ENCODE assay signal across 8 mouse cellular contexts in the genomic region with DNA sequence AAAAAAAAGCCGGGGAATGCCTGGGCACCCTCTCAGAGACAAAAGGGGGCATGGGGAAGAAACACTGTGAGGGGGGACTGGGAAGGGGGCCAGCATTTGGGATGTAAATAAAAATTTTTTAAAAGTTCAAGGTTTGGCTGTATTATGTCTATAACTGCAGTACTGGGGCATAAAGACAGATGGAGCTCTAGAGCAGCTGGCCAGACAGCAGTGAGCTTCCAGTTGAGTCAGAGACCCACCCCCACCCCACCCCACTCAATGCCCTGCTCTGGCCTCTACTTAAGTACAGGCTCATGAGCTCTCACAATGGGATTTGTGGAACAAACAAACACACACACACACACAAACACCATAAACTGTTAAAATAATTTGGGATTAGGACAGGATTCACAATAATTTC. TPM values are rescaled to one million over a fixed set of nuclear protein-coding genes. Genes with fewer than 3 reads are reported as not detected.
DNase-seq lines count a peak whose midpoint lies in the region; ATAC-seq and TF ChIP-seq lines count a peak whose summit lies in the region.

No protein-coding gene starts in this region.

- no peak for TF ChIP-seq POLR2A in cerebellum, adult 2 months (IDR thresholded peaks at IDR 0.05; ENCODE audit: borderline replicate concordance, insufficient read depth, low read length)

- whole genome bisulfite sequencing in cerebellum, adult 2 months, result 11% methylated on average over 1 of the region's 1 CpGs
- 67% methylated on average over 1 of the region's 1 CpGs for WGBS in midbrain, embryonic 11.5 days
- 53% methylated on average over 1 of the region's 1 CpGs for WGBS in midbrain, embryonic 16.5 days
- WGBS in neural tube, embryonic 15.5 days, result 58% methylated on average over 1 of the region's 1 CpGs

- no peaks in the 10 kb centered on the region for H3K36me3 ChIP-seq in midbrain, embryonic 11.5 days (ENCODE audit: control insufficient read depth, insufficient read depth, low read length)
- H3K36me3 ChIP-seq in midbrain, embryonic 16.5 days (ENCODE audit: control insufficient read depth, insufficient read depth, low read length), result no peaks in the 10 kb centered on the region
- no peaks in the 10 kb centered on the region for H3K36me3 ChIP-seq in neural tube, embryonic 15.5 days

- no peaks in the 10 kb centered on the region for H3K27me3 ChIP-seq in cerebellum, adult 2 months (ENCODE audit: control insufficient read depth, insufficient read depth, low read length)
- no peaks in the 10 kb centered on the region for H3K27me3 ChIP-seq in midbrain, embryonic 11.5 days (ENCODE audit: control insufficient read depth, insufficient read depth, low read length)
- no peaks in the 10 kb centered on the region for H3K27me3 ChIP-seq in midbrain, embryonic 16.5 days (ENCODE audit: control insufficient read depth, insufficient read depth, low read depth, low read length)
- H3K27me3 ChIP-seq in neural tube, embryonic 15.5 days (replicated peaks), result peaks cover 4% of the 10 kb centered on the region; the same call in 1 of the 2 replicates

- TF ChIP-seq CTCF in cerebellum, adult 2 months (IDR thresholded peaks at IDR 0.05; ENCODE audit: borderline replicate concordance, insufficient read depth, low read depth, low read length), result peak; percentile 49; the same call in 1 of the 2 replicates

- DNase-seq in cerebellum, adult 2 months, result no peak
- DNase-seq in cerebellum, adult 11 months, result no peak
- DNase-seq in midbrain, embryonic 11.5 days (ENCODE audit: low spot score, missing footprints), result peak; percentile 92
- peak; percentile 71 for DNase-seq in lung, postnatal 14 days
- no peak for DNase-seq in left cerebral cortex, adult 8-10 months (ENCODE audit: low spot score in 2 of 2)

- H3K9me3 ChIP-seq in midbrain, embryonic 11.5 days (ENCODE audit: control insufficient read depth, low read length), result no peaks in the 10 kb centered on the region
- no peaks in the 10 kb centered on the region for H3K9me3 ChIP-seq in midbrain, embryonic 16.5 days (replicated peaks; ENCODE audit: control insufficient read depth, low read length, poor library complexity, severe bottlenecking)
- H3K9me3 ChIP-seq in neural tube, embryonic 15.5 days (replicated peaks), result no peaks in the 10 kb centered on the region

- H3K9ac ChIP-seq in midbrain, embryonic 11.5 days (ENCODE audit: low read length), result no peak overlapping the region
- H3K9ac ChIP-seq in midbrain, embryonic 16.5 days (ENCODE audit: low read depth, low read length), result no peak overlapping the region
- H3K9ac ChIP-seq in neural tube, embryonic 15.5 days (replicated peaks), result no peak overlapping the region

- ATAC-seq in midbrain, embryonic 11.5 days (ENCODE audit: low FRiP score), result no peak
- no peak for ATAC-seq in midbrain, embryonic 16.5 days
- peak; percentile 52 for ATAC-seq in erythroblast, adult 5-6 weeks (replicated peaks; ENCODE audit: low FRiP score, poor library complexity, severe bottlenecking)
- ATAC-seq in neural tube, embryonic 15.5 days (ENCODE audit: low FRiP score), result no peak

- H3K27ac ChIP-seq in cerebellum, adult 2 months (ENCODE audit: insufficient read depth, low read length), result no peak overlapping the region
- no peak overlapping the region for H3K27ac ChIP-seq in midbrain, embryonic 11.5 days (ENCODE audit: low read depth, low read length)
- no peak overlapping the region for H3K27ac ChIP-seq in midbrain, embryonic 16.5 days (ENCODE audit: low read length)
- H3K27ac ChIP-seq in neural tube, embryonic 15.5 days (replicated peaks), result no peak overlapping the region

- H3K4me3 ChIP-seq in cerebellum, adult 2 months (replicated peaks; ENCODE audit: insufficient read depth, low read depth, low read length), result no peak overlapping the region
- no peak overlapping the region for H3K4me3 ChIP-seq in midbrain, embryonic 11.5 days (ENCODE audit: low read depth, low read length)
- H3K4me3 ChIP-seq in midbrain, embryonic 16.5 days (ENCODE audit: low read depth, low read length), result no peak overlapping the region
- no peak overlapping the region for H3K4me3 ChIP-seq in neural tube, embryonic 15.5 days (replicated peaks)

- H3K4me2 ChIP-seq in midbrain, embryonic 11.5 days, result no peak overlapping the region
- no peak overlapping the region for H3K4me2 ChIP-seq in midbrain, embryonic 16.5 days (ENCODE audit: low read length)
- no peak overlapping the region for H3K4me2 ChIP-seq in neural tube, embryonic 15.5 days

- no peaks in the 10 kb centered on the region for H3K4me1 ChIP-seq in cerebellum, adult 2 months (ENCODE audit: control insufficient read depth, insufficient read depth, low read length)
- H3K4me1 ChIP-seq in midbrain, embryonic 11.5 days (ENCODE audit: control insufficient read depth, insufficient read depth, low read length), result no peaks in the 10 kb centered on the region
- H3K4me1 ChIP-seq in midbrain, embryonic 16.5 days (ENCODE audit: control insufficient read depth, insufficient read depth, low read length), result no peaks in the 10 kb centered on the region
- H3K4me1 ChIP-seq in neural tube, embryonic 15.5 days, result 0 out of 2 replicates have a peak, but pooled peaks cover 2% of the 10 kb centered on the region

RNA-seq across cellular contexts. Expression of gene Top1, which starts 43.9 kb away (rescaled TPM):
- polyA plus RNA-seq in cerebellum, adult 2 months (2012; rRNA removed), result 29.1 and 29.4 TPM in 2 replicates
- 114 and 122 TPM in 2 replicates for polyA plus RNA-seq in midbrain, embryonic 11.5 days (2014; fragmentation: Nextera tagmentation; extraction: Ambion mirVana)
- 68.7 and 76.8 TPM in 2 replicates for polyA plus RNA-seq in midbrain, embryonic 16.5 days (2015; fragmentation: Nextera tagmentation; extraction: Ambion mirVana)
- total RNA-seq in erythroblast, adult 5-6 weeks (2015; ENCODE audit: low replicate concordance), result 145 and 146 TPM in 2 replicates
- total RNA-seq in erythroblast, adult 5-6 weeks (2017; ENCODE audit: low replicate concordance), result 336 and 395 TPM in 2 replicates
- 65.2 and 68.5 TPM in 2 replicates for polyA plus RNA-seq in neural tube, embryonic 15.5 days (2015; fragmentation: Nextera tagmentation; extraction: Ambion mirVana)
- 10 to 100 TPM; 65.3 to 71.3 (median 70.4) TPM for total RNA-seq in left cerebral cortex, adult 8-10 months (2022)

Comparison
In these comparisons a context has a peak if more than half of its experiments do, and no peak if none do; other contexts are left out.
1. DNase-seq: peak in midbrain, embryonic 11.5 days (single experiment) and lung, postnatal 14 days (single experiment); none in cerebellum, adult 2 months (0 of 2), cerebellum, adult 11 months (single experiment) and left cerebral cortex, adult 8-10 months (0 of 2).